Mouse (Mus musculus): ENCODE measurements around the gene Sart1. TPM values are rescaled to one million over a fixed set of nuclear protein-coding genes. Genes with fewer than 3 reads are reported as not detected.
"Not testable (repeated sequence)": the region's sequence is repeated elsewhere in the genome, so short reads cannot be mapped to it uniquely, and the experiment has no call there.

Sart1 gene
- total and polyA plus RNA-seq, 3 experiments, result 46.7 to 104 (median 78.3) TPM

DNA sequence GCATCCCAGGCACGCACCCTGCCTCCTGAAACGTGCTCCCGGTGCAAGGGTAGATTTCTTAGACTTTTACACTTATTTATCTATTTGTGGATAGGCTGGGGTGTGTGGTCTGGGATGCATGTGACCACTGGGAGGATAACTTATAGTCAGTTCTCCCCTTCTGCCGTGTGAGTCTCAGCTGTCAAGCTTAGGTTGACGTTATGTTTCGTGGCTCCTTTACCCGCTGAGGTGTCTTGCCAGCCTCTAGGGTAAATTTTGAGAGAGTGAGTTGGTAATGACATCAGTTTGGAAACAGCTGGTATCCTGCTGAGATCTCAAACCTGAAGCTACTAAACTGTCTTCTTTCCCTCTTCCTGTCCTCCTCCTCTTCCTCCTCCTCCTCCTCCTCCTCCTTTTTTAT lies 17.4 kb upstream of the Sart1 start:
- dilution Hi-C loops (cut with MboI; ENCODE audit: extremely low pct_ligation_motif_present, extremely low pct_unique_long_range_greater_than_20kb, low sequenced_read_pairs), result no loop called here
- Histone ChIP-seq H3K4me1 (ENCODE audit: control insufficient read depth in 1 of 2, insufficient read depth in 2 of 2) (peaks cover 7 to 28% of the 10 kb centered on the region in 2 experiments), H3K27ac (ENCODE audit: insufficient read depth, low read depth) (no peak overlapping the region), H3K79me2 (replicated peaks; ENCODE audit: control insufficient read depth, extremely low read depth, insufficient read depth, poor library complexity, severe bottlenecking) (no peaks in the 10 kb centered on the region), H3K4me2 (ENCODE audit: insufficient read depth, low read depth, poor library complexity, severe bottlenecking) (peak overlapping the region; percentile 71), H3K9ac (ENCODE audit: insufficient read depth, low read depth) (0 out of 2 replicates have a peak overlapping the region, but pooled peaks have one; percentile 2), H3K4me3 (replicated peaks in 1 of 3; ENCODE audit: low read depth in 2 of 3, low read length in 2 of 3, poor library complexity in 1 of 3) (peak overlapping the region; percentile 25 to 46 (median 33)), H3K27me3 (replicated peaks) (no peaks in the 10 kb centered on the region), H3K9me3 (replicated peaks; ENCODE audit: low read length) (no peaks in the 10 kb centered on the region), H3K36me3 (replicated peaks in 1 of 2; ENCODE audit: control insufficient read depth in 1 of 2, insufficient read depth in 1 of 2, low read length in 1 of 2) (peaks cover 0 to 6% of the 10 kb centered on the region in 2 experiments)
- in situ Hi-C loops (cut with MboI; ENCODE audit: low pct_ligation_motif_present, low pct_unique_long_range_greater_than_20kb, low sequenced_read_pairs), result no loop called here
- no peak for TF ChIP-seq MAZ (IDR thresholded peaks at IDR 0.05; ENCODE audit: low read depth, low read length)
- peak; percentile 24 for DNase-seq (ENCODE audit: extremely low read depth)

GRCm38 (mm10) chr19:5402293-5402692 lies 13.8 kb upstream of the Sart1 start, which contains the start of gene Tsga10ip:
Gene Tsga10ip, minus strand, starts transcription at chr19:5402526.
- dilution Hi-C loops (cut with MboI; ENCODE audit: extremely low pct_ligation_motif_present, extremely low pct_unique_long_range_greater_than_20kb, low sequenced_read_pairs), result no loop called here
- no peak within 1 kb of the TSS for H3K27ac ChIP-seq (ENCODE audit: insufficient read depth, low read depth)
- no peak within 1 kb of the TSS for H3K9ac ChIP-seq (ENCODE audit: insufficient read depth, low read depth)
- no peak for DNase-seq (ENCODE audit: extremely low read depth)
- TF ChIP-seq CTCF (conservative IDR thresholded peaks at IDR 0.05 in 1 of 2, IDR thresholded peaks at IDR 0.05 in 1 of 2; ENCODE audit: low read depth in 2 of 2, low read length in 2 of 2), result no peak
- no peaks in the 10 kb centered on the region for H3K79me2 ChIP-seq (replicated peaks; ENCODE audit: control insufficient read depth, extremely low read depth, insufficient read depth, poor library complexity, severe bottlenecking)
- H3K4me2 ChIP-seq (ENCODE audit: insufficient read depth, low read depth, poor library complexity, severe bottlenecking), result no peak within 1 kb of the TSS
- H3K27me3 ChIP-seq (replicated peaks), result no peaks in the 10 kb centered on the region
- no peak within 1 kb of the TSS for H3K4me3 ChIP-seq (replicated peaks in 1 of 3; ENCODE audit: low read depth in 2 of 3, low read length in 2 of 3, poor library complexity in 1 of 3)
- H3K9me3 ChIP-seq (replicated peaks; ENCODE audit: low read length), result no peaks in the 10 kb centered on the region
- no peaks in the 10 kb centered on the region for H3K36me3 ChIP-seq (replicated peaks in 1 of 2; ENCODE audit: control insufficient read depth in 1 of 2, insufficient read depth in 1 of 2, low read length in 1 of 2)
- peaks cover 5 to 20% of the 10 kb centered on the region in 2 experiments; a peak in 3 of 4 replicates for H3K4me1 ChIP-seq (ENCODE audit: control insufficient read depth in 1 of 2, insufficient read depth in 2 of 2)
- in situ Hi-C loops (cut with MboI; ENCODE audit: low pct_ligation_motif_present, low pct_unique_long_range_greater_than_20kb, low sequenced_read_pairs), result loop anchor here (5.0 kb wide), 1 partner anchor 65 kb away; the partner anchor contains the start of gene Catsper1

- DNase-seq (ENCODE audit: extremely low read depth); H3K79me2 ChIP-seq (replicated peaks; ENCODE audit: control insufficient read depth, extremely low read depth, insufficient read depth, poor library complexity, severe bottlenecking); dilution Hi-C loops (cut with MboI; ENCODE audit: extremely low pct_ligation_motif_present, extremely low pct_unique_long_range_greater_than_20kb, low sequenced_read_pairs); H3K4me2 ChIP-seq (ENCODE audit: insufficient read depth, low read depth, poor library complexity, severe bottlenecking); H3K4me3 ChIP-seq (replicated peaks in 1 of 3; ENCODE audit: low read depth in 2 of 3, low read length in 2 of 3, poor library complexity in 1 of 3); H3K9ac ChIP-seq (ENCODE audit: insufficient read depth, low read depth); H3K27me3 ChIP-seq (replicated peaks); H3K9me3 ChIP-seq (replicated peaks; ENCODE audit: low read length); H3K36me3 ChIP-seq (replicated peaks in 1 of 2; ENCODE audit: control insufficient read depth in 1 of 2, insufficient read depth in 1 of 2, low read length in 1 of 2); H3K27ac ChIP-seq (ENCODE audit: insufficient read depth, low read depth): not testable (repeated sequence)
- in situ Hi-C loops (cut with MboI; ENCODE audit: low pct_ligation_motif_present, low pct_unique_long_range_greater_than_20kb, low sequenced_read_pairs), result loop anchor here (5.0 kb wide), 1 partner anchor 64 kb away; the partner anchor contains the start of gene Catsper1
- peak; percentile 94 for TF ChIP-seq TBP (conservative IDR thresholded peaks at IDR 0.05; ENCODE audit: low read depth, low read length)
- peaks cover 5 to 20% of the 10 kb centered on the region in 2 experiments; a peak in 3 of 4 replicates for H3K4me1 ChIP-seq (ENCODE audit: control insufficient read depth in 1 of 2, insufficient read depth in 2 of 2)
These were observed 12.6 kb upstream of the Sart1 start for GRCm38 (mm10) chr19:5401073-5401472.

DNA sequence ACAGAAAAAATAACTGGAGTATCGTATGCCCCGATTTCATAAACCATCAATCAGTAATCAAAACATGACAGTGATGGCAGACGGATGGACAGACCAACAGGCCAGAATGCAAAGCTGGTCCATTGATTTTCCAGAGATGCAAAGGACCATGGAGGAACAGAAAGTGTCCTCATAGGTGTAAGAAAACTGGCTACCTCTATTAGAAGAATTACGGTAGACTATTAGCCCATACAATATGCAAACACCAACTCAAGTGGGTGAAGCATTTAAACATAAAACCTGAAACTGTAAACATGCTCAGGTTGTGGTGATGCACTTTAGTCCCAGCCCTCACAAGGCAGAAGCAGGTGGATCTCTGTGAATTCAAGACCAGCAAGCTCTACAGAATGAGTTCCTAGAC lies 6.9 kb upstream of the Sart1 start:
- Histone ChIP-seq H3K4me1 (ENCODE audit: control insufficient read depth in 1 of 2, insufficient read depth in 2 of 2) (peaks cover 2 to 22% of the 10 kb centered on the region in 2 experiments), H3K9me3 (replicated peaks; ENCODE audit: low read length) (no peaks in the 10 kb centered on the region), H3K36me3 (replicated peaks in 1 of 2; ENCODE audit: control insufficient read depth in 1 of 2, insufficient read depth in 1 of 2, low read length in 1 of 2) (peaks cover 0 to 6% of the 10 kb centered on the region in 2 experiments), H3K9ac (ENCODE audit: insufficient read depth, low read depth) (no peak overlapping the region), H3K79me2 (replicated peaks; ENCODE audit: control insufficient read depth, extremely low read depth, insufficient read depth, poor library complexity, severe bottlenecking) (no peaks in the 10 kb centered on the region), H3K4me2 (ENCODE audit: insufficient read depth, low read depth, poor library complexity, severe bottlenecking) (no peak overlapping the region), H3K27ac (ENCODE audit: insufficient read depth, low read depth) (no peak overlapping the region), H3K27me3 (replicated peaks) (no peaks in the 10 kb centered on the region), H3K4me3 (replicated peaks in 1 of 3; ENCODE audit: low read depth in 2 of 3, low read length in 2 of 3, poor library complexity in 1 of 3) (no peak overlapping the region)
- in situ Hi-C loops (cut with MboI; ENCODE audit: low pct_ligation_motif_present, low pct_unique_long_range_greater_than_20kb, low sequenced_read_pairs), result no loop called here
- TF ChIP-seq MXI1 (IDR thresholded peaks at IDR 0.05; ENCODE audit: low read depth, low read length) (peak; percentile 99), ETS1 (conservative IDR thresholded peaks at IDR 0.05; ENCODE audit: low read depth, low read length) (no peak)
- dilution Hi-C loops (cut with MboI; ENCODE audit: extremely low pct_ligation_motif_present, extremely low pct_unique_long_range_greater_than_20kb, low sequenced_read_pairs), result no loop called here
- no peak for DNase-seq (ENCODE audit: extremely low read depth)
